13 mouse cellular contexts compared by ENCODE assay signal in genomic region chr17:93198717-93199116, GRCm38 (mm10). TPM values are rescaled to one million over a fixed set of nuclear protein-coding genes. Genes with fewer than 3 reads are reported as not detected.
A peak's percentile ranks its signal among the peaks of the same experiment; 100 is the strongest.
DNase-seq lines count a peak whose midpoint lies in the region; ATAC-seq lines count a peak whose summit lies in the region.
"Had no signal": no experiment of that assay in that cellular context is flagged by ENCODE, and none has a peak within 500 bp of the region (broad histone marks: within the 10 kb centered on the region; RNA-seq: fewer than 3 reads in every experiment).

Gene Adcyap1, plus strand, starts transcription at chr17:93199017.

- H3K27ac ChIP-seq in forebrain, embryonic 10.5 days, result no peak within 1 kb of the TSS
- H3K27ac ChIP-seq in hindbrain, embryonic 16.5 days (ENCODE audit: low read depth, low read length), result peak within 1 kb of the TSS; percentile 83
- peak within 1 kb of the TSS; percentile 87 for H3K27ac ChIP-seq in midbrain, embryonic 14.5 days (replicated peaks; ENCODE audit: low read depth, low read length)
- H3K27ac ChIP-seq: kidney, embryonic 15.5 days had no signal

- peak within 1 kb of the TSS; percentile 70 for H3K4me2 ChIP-seq in hindbrain, embryonic 16.5 days (ENCODE audit: low read length)
- peak within 1 kb of the TSS; percentile 76 for H3K4me2 ChIP-seq in midbrain, embryonic 14.5 days (ENCODE audit: low read length)

- peak within 1 kb of the TSS; percentile 52 for H3K4me3 ChIP-seq in forebrain, embryonic 10.5 days
- peak within 1 kb of the TSS; percentile 52 for H3K4me3 ChIP-seq in hindbrain, embryonic 16.5 days (ENCODE audit: low read length)
- H3K4me3 ChIP-seq in midbrain, embryonic 14.5 days (replicated peaks; ENCODE audit: low read depth, low read length), result peak within 1 kb of the TSS; percentile 46

- H3K9ac ChIP-seq in hindbrain, embryonic 16.5 days (ENCODE audit: low read depth, low read length), result peak within 1 kb of the TSS; percentile 67
- peak within 1 kb of the TSS; percentile 75 for H3K9ac ChIP-seq in midbrain, embryonic 14.5 days (replicated peaks; ENCODE audit: low read length)
- H3K9ac ChIP-seq: kidney, embryonic 15.5 days had no signal

- DNase-seq in embryo, embryonic 10.5 days (ENCODE audit: low spot score), result peak; percentile 13
- DNase-seq in embryo, embryonic 11 days, result no peak
- no peak for DNase-seq in forebrain, embryonic 10.5 days (ENCODE audit: extremely low spot score, low spot score)
- peak; percentile 45 for DNase-seq in midbrain, embryonic 14.5 days
- DNase-seq in right cerebral cortex, postnatal 25 days, result no peak
- DNase-seq in lung, adult 18-20 months, result no peak
- no peak for DNase-seq in natural killer cell, adult 2 months (ENCODE audit: low spot score in 2 of 2)
- DNase-seq: adrenal gland, adult 2 months; gastrocnemius, postnatal 25 days had no signal

- peaks cover 70% of the 10 kb centered on the region for H3K27me3 ChIP-seq in forebrain, embryonic 10.5 days (ENCODE audit: poor library complexity, severe bottlenecking)
- H3K27me3 ChIP-seq in hindbrain, embryonic 16.5 days (replicated peaks; ENCODE audit: control insufficient read depth, insufficient read depth, low read length), result peaks cover 9% of the 10 kb centered on the region
- peaks cover 14% of the 10 kb centered on the region for H3K27me3 ChIP-seq in midbrain, embryonic 14.5 days (ENCODE audit: control insufficient read depth, insufficient read depth, low read length)

- ATAC-seq in hindbrain, embryonic 16.5 days, result no peak
- ATAC-seq in midbrain, embryonic 14.5 days (ENCODE audit: low FRiP score, low TSS enrichment), result no peak

- no peaks in the 10 kb centered on the region for H3K9me3 ChIP-seq in forebrain, embryonic 10.5 days
- no peaks in the 10 kb centered on the region for H3K9me3 ChIP-seq in hindbrain, embryonic 16.5 days (ENCODE audit: control insufficient read depth, low read length)
- no peaks in the 10 kb centered on the region for H3K9me3 ChIP-seq in midbrain, embryonic 14.5 days (ENCODE audit: control insufficient read depth, low read length)
- H3K9me3 ChIP-seq: kidney, embryonic 15.5 days had no signal

- H3K36me3 ChIP-seq in forebrain, embryonic 10.5 days (replicated peaks), result no peaks in the 10 kb centered on the region
- H3K36me3 ChIP-seq in hindbrain, embryonic 16.5 days (ENCODE audit: control insufficient read depth, insufficient read depth, low read length), result no peaks in the 10 kb centered on the region
- no peaks in the 10 kb centered on the region for H3K36me3 ChIP-seq in midbrain, embryonic 14.5 days (ENCODE audit: control insufficient read depth, insufficient read depth, low read length)
- H3K36me3 ChIP-seq: G1E; kidney, embryonic 15.5 days had no signal

- 30% methylated on average over 10 of the region's 10 CpGs for WGBS in forebrain, embryonic 10.5 days
- WGBS in hindbrain, embryonic 16.5 days, result 22% methylated on average over 10 of the region's 10 CpGs
- 22% methylated on average over 10 of the region's 10 CpGs for WGBS in midbrain, embryonic 14.5 days

- H3K4me1 ChIP-seq in forebrain, embryonic 10.5 days, result peaks cover 48% of the 10 kb centered on the region
- H3K4me1 ChIP-seq in hindbrain, embryonic 16.5 days (ENCODE audit: control insufficient read depth, insufficient read depth, low read depth, low read length), result peaks cover 12% of the 10 kb centered on the region
- H3K4me1 ChIP-seq in midbrain, embryonic 14.5 days (ENCODE audit: control insufficient read depth, insufficient read depth, low read length), result peaks cover 26% of the 10 kb centered on the region

RNA-seq across cellular contexts. Expression of gene Adcyap1, which starts in this region (rescaled TPM):
- 1.2 and 2.4 TPM in 2 replicates for polyA plus RNA-seq in forebrain, embryonic 10.5 days (2016; fragmentation: Nextera tagmentation; extraction: Ambion mirVana)
- 28.8 and 29.6 TPM in 2 replicates for polyA plus RNA-seq in hindbrain, embryonic 16.5 days (2015; fragmentation: Nextera tagmentation; extraction: Ambion mirVana)
- polyA plus RNA-seq in midbrain, embryonic 14.5 days (2014; fragmentation: Nextera tagmentation; extraction: Ambion mirVana), result 21.8 and 23.9 TPM in 2 replicates
- polyA plus RNA-seq: G1E; heart, postnatal 0 days; kidney, embryonic 15.5 days had no signal

Comparison
In these comparisons a context has a peak if more than half of its experiments do, and no peak if none do; other contexts are left out.
1. DNase-seq: peak in embryo, embryonic 10.5 days (single experiment) and midbrain, embryonic 14.5 days (single experiment); none in embryo, embryonic 11 days (single experiment), forebrain, embryonic 10.5 days (single experiment), right cerebral cortex, postnatal 25 days (single experiment), lung, adult 18-20 months (0 of 2) and natural killer cell, adult 2 months (0 of 2).
2. Peak in every context shown above with its lines, with median percentiles within 50 percentile points of each other: H3K4me3 ChIP-seq.